Mouse (Mus musculus) frontal cortex, postnatal 10 days (tissue): ENCODE data around the gene Tubg2.
A peak's percentile ranks its signal among the peaks of the same experiment; 100 is the strongest.

Experiments used
- DNase-seq, 2 experiments: peaks; one replicate each; pipeline ENCODE4 v3.0.0; 2022; ENCODE audit warnings: low spot score in 2 of 2, mixed read lengths in 1 of 2

The Tubg2 gene

DNA sequence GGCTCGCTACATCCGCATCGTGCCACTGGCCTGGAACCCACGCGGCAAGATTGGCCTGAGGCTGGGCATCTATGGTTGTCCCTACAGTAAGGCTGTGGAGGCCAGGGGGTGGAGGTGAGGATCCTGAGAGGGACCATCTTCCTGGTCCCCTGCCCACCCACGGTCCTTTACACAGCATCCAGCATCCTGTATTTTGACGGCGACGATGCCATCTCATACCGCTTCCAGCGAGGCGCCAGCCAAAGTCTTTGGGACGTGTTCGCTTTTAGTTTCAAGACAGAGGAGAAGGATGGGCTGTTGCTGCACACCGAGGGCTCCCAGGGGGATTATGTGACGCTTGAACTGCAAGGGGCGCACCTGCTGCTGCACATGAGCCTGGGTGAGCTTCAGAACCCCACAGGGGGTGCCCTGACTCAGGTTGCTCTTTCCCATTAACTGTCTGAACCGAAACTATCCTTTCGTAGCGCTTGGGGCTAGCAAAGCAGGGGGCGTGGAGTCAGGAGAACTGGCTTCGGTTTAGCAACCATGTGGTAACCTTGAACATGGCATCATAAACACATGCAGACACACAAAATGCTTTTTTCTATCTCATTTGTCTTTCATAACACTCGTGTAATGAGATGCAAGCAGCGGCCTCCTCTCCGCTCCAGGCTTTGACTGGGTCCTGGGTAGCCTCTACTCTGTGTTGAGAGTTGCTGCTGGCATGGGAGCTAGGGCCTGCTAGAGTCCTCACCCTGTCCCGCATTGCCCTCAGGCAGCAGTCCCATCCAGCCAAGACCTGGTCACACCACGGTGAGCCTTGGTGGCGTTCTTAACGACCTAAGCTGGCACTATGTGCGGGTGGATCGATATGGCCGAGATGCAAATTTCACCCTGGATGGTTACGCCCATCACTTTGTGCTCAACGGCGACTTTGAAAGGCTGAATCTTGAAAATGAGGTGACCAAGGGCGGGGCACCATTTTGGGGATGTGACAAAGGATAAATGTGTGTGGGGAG lies 22.7 kb downstream of the Tubg2 start:
- no peak for DNase-seq

GRCm38 (mm10) chr11:101179306-101179705 lies 23.6 kb downstream of the Tubg2 start:
- no peak for DNase-seq

- no peak for DNase-seq
Measured at GRCm38 (mm10) chr11:101180261-101180660, 24.6 kb downstream of the Tubg2 start.

GRCm38 (mm10) chr11:101180846-101181740 lies 25.4 kb downstream of the Tubg2 start:
- no peak for DNase-seq

- no peak for DNase-seq
Measured at GRCm38 (mm10) chr11:101181961-101182360, 26.3 kb downstream of the Tubg2 start.

DNA sequence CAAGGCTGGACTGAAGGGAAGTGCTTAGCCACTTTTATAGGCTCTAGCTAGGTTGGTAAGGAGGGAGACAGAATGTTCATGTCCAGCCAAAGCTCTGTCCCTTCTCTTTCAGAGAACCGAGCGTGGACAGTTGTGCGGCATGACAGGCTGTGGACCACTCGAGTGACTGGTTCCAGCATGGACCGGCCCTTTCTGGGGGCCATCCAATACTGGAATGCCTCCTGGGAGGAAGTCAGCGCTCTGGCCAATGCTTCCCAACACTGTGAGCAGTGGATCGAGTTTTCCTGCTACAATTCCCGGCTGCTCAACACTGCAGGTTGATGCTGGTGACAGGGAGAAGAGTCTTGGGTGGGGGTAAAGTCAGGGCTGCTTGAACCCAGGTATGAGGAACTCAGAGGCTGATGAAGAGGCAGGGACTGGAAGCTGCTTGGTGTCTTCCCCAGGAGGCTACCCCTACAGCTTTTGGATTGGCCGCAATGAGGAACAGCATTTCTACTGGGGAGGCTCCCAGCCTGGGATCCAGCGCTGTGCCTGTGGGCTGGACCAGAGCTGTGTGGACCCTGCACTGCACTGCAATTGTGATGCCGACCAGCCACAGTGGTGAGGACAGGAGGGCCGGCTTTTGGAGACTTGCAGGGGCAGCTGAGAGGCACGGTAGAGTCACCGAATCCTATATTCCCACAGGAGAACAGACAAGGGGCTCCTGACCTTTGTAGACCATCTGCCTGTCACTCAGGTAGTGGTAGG lies 27.2 kb downstream of the Tubg2 start:
- DNase-seq = no peak

DNA sequence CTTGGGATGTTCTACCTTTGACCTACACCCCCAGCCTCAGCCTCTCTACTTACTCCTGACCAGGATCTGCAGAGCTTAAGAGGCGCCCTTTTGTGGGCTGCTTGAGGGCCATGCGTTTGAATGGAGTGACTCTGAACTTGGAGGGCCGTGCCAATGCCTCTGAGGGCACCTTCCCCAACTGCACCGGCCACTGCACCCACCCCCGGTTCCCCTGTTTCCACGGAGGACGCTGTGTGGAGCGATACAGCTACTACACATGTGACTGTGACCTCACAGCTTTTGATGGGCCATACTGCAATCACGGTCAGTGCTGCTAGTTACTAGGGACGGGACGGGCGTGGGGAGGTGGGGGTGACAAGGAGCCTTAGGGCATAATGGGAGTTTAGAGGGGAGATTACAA lies 29.3 kb downstream of the Tubg2 start:
- no peak for DNase-seq

DNA sequence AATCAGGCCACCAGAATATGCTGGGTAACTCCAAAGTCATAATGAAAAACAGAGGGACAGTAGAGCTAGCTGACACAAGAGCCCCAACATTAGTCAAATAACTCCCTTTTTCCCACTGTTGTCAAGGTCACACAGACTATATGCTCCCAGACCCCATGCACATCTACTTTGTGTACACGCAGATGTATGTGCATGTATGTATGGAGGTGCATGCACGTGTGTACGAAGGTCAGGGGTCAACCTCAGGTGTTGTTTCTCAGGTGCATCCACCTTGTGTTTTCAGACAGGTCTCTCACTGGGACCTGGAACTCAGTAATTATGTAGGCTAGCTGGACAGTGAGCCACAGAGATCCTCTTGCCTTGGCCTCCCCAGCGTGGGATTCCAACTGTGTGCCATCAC lies 29.7 kb downstream of the Tubg2 start:
- DNase-seq = no peak

DNA sequence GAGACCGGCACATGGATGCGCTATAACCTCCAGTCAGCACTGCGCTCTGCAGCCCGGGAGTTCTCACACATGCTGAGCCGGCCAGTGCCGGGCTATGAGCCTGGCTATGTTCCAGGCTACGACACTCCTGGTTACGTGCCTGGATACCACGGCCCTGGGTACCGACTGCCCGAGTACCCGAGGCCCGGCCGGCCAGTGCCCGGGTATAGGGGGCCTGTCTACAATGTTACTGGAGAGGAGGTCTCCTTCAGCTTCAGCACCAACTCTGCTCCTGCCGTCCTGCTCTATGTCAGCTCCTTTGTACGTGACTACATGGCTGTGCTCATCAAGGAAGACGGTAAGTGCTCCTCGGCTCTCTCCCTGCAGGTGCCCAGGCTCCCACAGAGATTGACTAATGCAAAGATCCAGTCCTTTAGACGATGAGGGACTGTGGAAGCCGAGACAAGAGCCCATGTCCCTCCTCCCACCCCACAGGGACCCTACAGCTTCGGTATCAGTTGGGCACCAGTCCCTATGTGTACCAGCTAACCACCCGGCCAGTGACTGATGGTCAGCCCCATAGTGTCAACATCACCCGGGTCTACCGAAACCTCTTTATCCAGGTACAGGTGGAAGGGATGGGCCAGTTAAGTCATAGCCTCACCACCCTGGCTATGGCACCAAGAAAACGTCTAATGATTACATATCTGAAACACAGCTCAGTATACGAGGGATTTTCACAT lies 31.0 kb downstream of the Tubg2 start:
- no peak for DNase-seq

DNA sequence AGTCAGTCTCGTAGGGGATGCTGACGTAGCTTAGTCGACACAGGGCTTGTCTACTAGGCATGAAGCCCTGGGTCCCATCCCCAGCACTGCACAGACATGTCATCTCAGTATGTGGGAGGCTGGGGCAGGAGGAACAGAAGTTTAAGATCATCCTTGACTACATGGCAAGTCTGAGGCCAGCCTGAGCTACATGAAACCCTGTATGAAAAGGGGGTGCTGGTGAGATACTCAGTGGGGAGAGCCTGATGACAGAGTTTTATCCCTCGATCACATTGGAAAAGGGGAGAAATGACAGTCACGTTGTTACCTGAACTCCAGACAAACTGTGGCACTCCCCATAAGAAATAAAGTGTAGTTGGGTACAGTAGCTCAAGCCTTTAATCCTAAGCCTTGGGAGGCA lies 31.8 kb downstream of the Tubg2 start:
- DNase-seq = no peak

DNA sequence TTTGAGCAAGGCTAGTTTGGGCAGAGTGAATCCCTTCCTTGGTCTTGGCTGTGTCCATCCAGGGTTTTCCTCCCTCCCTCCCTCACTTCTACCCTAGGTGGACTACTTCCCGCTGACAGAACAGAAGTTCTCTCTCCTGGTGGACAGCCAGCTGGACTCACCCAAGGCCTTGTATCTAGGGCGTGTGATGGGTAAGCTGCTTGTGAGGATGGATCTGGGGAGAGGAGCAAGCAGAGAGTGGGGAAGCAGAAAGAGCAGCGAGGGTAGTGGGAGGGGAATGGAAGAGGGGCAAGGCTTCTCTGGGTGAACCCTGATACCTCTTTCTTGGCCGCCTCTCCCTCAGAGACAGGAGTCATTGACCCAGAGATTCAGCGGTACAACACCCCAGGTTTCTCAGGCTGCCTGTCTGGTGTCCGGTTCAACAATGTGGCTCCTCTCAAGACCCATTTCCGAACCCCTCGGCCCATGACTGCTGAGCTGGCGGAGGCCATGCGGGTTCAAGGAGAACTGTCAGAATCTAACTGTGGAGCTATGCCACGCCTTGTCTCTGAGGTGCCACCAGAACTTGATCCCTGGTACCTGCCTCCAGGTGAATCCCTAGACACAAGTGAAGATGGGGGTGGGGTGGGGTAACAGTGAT lies 32.6 kb downstream of the Tubg2 start:
- DNase-seq = no peak

- peak in 1 of 2 experiments; percentile 65 for DNase-seq
Measured at GRCm38 (mm10) chr11:101189495-101190180, 33.9 kb downstream of the Tubg2 start.

- no peak for DNase-seq
Measured at GRCm38 (mm10) chr11:101190181-101190912, 34.6 kb downstream of the Tubg2 start.

GRCm38 (mm10) chr11:101190913-101191907 lies 35.5 kb downstream of the Tubg2 start:
- no peak for DNase-seq

DNA sequence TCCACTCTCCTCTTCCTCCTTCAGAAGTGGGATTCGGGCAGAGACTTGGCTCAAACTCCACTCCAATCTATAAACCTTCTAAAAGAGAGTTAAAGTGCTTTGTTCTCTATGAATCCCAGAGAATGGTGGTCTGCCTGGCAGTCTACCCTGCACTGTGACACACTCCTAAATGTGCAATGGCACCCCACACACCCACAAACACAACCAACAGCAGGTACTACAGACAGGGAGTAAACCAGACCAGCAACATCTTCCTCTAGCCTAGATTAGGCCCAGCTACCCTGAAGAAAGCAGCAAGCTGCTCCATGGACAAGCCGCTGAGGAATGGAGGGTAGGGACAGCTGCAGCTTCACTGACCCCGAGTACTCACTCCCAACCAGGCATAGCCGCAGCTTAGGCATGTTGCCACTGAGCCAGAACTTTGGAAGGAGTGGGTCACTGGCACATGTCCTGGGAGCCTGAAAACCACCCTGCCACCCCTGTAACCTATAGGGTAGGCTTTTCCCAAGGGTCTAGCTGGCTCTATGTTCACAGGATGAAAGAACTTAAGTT lies 36.3 kb downstream of the Tubg2 start:
- no peak for DNase-seq

DNA sequence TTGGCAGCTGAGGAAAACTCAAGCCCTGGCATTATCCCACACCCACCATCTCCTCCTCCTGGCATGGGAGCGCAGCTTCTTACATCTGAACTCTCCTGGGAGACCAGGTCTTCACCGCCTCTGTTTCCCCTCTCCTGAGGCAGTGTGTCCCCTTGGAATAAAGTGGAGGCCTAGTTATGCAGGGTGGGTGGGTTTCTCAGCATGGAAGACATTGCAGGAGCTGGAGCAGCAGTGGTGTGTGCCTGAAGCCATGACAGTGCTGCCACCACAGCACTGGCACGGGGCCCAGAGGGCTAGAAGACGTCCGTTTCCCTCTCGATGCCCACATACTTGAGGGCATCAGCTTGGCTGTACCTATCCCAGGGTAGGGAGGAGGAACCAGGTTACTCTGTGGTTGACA lies 36.9 kb downstream of the Tubg2 start:
- DNase-seq = no peak

GRCm38 (mm10) chr11:101193076-101193475 lies 37.4 kb downstream of the Tubg2 start:
- DNase-seq = no peak

DNA sequence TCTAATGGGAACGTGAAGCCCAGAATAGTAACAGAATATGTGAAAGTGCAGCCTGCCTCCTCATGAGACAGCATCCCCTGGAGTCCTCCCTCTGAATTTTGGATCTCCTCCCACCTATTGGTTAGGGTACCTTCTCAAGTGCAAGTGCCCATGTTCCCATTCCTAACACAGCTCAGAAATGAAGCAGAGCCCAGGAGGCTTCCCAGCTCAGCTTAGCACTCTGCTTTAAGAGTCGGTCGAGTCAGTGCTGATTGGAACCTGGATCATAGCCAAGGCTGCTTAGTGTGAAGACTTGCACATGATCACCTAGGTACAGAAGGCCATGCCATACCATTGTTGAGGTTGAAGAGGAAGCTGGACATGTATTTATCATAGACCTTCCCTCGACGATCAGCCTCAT lies 38.4 kb downstream of the Tubg2 start:
- DNase-seq = no peak
